Mouse (Mus musculus) stomach, postnatal 0 days (tissue): ENCODE measurements around the gene Tacr1. TPM values are rescaled to one million over a fixed set of nuclear protein-coding genes. Genes with fewer than 3 reads are reported as not detected.

Source experiments
- ATAC-seq: fragments of 200-750 bp; cut with Nextera tagmentation; 2 replicates; pipeline ENCODE4 v1.8.0; 2017; ENCODE audit not compliant: low FRiP score, low TSS enrichment
- DNase-seq: peaks from one replicate; pipeline ENCODE4 v3.0.0-alpha.2; 2016; ENCODE audit warnings: low spot score
- H3K27ac ChIP-seq: fragments of 300-500 bp; sonication (generic); replicated peaks from 2 replicates; pipeline ENCODE4 v1.5.1; 2014; ENCODE audit warnings: mild to moderate bottlenecking, control low read depth
- H3K27me3 ChIP-seq: fragments of 300-500 bp; sonication (generic); 2 replicates; pipeline ENCODE4 v1.6.1; 2014; ENCODE audit warnings: low read length; ENCODE audit not compliant: control insufficient read depth, insufficient read depth
- H3K36me3 ChIP-seq: fragments of 300-500 bp; sonication (generic); 2 replicates; pipeline ENCODE4 v1.6.1; 2014; ENCODE audit warnings: low read length, mixed read lengths; ENCODE audit not compliant: control insufficient read depth, insufficient read depth
- H3K4me1 ChIP-seq: fragments of 300-500 bp; sonication (generic); replicated peaks from 2 replicates; pipeline ENCODE4 v1.6.1; 2014; ENCODE audit warnings: antibody characterized with exemption; ENCODE audit not compliant: control insufficient read depth, insufficient read depth
- H3K4me2 ChIP-seq: fragments of 300-500 bp; sonication (generic); replicated peaks from 2 replicates; pipeline ENCODE4 v1.6.1; 2014; ENCODE audit warnings: low read depth, mild to moderate bottlenecking, control low read depth, moderate library complexity
- H3K4me3 ChIP-seq: fragments of 300-500 bp; sonication (generic); 2 replicates; pipeline ENCODE4 v1.5.1; 2014; ENCODE audit warnings: low read depth, low read length, control low read depth
- H3K9ac ChIP-seq: fragments of 300-500 bp; sonication (generic); 2 replicates; pipeline ENCODE4 v1.6.1; 2014; ENCODE audit warnings: mild to moderate bottlenecking, low read length, control low read depth, mixed read lengths
- H3K9me3 ChIP-seq: fragments of 300-500 bp; sonication (generic); 2 replicates; pipeline ENCODE4 v1.6.1; 2016; ENCODE audit warnings: low read length; ENCODE audit not compliant: control insufficient read depth
- CTCF ChIP-seq: IDR thresholded peaks from 2 replicates; pipeline ENCODE4 v1.5.1; 2016; ENCODE audit warnings: antibody characterized with exemption, low read depth, mild to moderate bottlenecking, moderate library complexity
- EP300 ChIP-seq: optimal IDR thresholded peaks from 2 replicates; pipeline ENCODE3; 2016; ENCODE audit warnings: antibody characterized with exemption
- WGBS: fragments of 180-500 bp; shearing (Covaris S2); extraction: QIAGEN DNeasy Blood & Tissue Kit; methylation state at CpG from one replicate; pipeline ENCODE4 v1.1.7; 2014; 5-methylcytosine and 5-hydroxymethylcytosine counted together
- polyA plus RNA-seq: library from polyadenylated mRNA; unstranded; fragments of >200 nt; fragmentation: Nextera tagmentation; extraction: Ambion mirVana; gene quantifications from 2 replicates; pipeline ENCODE4 v1.2.1, GENCODE M21; 2015

The Tacr1 gene
- polyA plus RNA-seq, 1 experiment from 2014 or later = 2.1 TPM

DNA sequence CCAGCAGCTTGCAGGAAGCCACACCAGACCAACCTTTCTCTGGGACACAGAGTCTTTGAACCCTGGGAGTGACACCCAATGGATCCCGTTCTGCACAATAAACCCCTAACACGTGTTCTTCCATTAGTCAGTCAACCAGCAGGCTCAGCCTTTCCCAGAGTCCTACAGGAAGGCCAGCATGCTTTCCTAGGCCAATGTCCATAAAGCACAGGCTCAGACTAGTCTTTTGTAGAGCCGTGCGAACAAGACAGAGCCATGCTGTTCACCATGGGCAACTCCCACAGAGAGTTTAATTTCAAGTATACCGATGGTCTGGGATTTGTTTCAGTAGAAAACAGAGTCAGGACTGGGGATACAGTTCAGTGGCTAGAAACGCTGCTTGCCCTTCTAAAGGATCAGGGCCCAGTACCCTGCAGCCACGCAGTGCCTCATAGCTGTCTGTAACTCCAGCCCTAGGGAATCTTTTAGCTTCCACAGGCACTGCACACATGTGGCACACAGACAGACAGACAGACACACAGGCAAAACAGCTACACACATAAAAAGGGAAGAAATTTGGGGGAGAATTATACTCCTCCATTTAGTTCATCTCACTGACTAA lies 55.1 kb downstream of the Tacr1 start:
- ATAC-seq (no peak), DNase-seq (no peak)
- no peak overlapping the region for H3K27ac ChIP-seq
- no peak overlapping the region for H3K9ac ChIP-seq
- 78% methylated on average over 7 of the region's 7 CpGs for WGBS
- no peaks in the 10 kb centered on the region for H3K36me3 ChIP-seq
- H3K27me3 ChIP-seq = no peaks in the 10 kb centered on the region
- TF ChIP-seq EP300 = no peak
- TF ChIP-seq CTCF = no peak
- H3K9me3 ChIP-seq = no peaks in the 10 kb centered on the region
- H3K4me2 ChIP-seq = no peak overlapping the region
- H3K4me3 ChIP-seq = no peak overlapping the region
- no peaks in the 10 kb centered on the region; the same call in 1 of the 2 replicates for H3K4me1 ChIP-seq

DNA sequence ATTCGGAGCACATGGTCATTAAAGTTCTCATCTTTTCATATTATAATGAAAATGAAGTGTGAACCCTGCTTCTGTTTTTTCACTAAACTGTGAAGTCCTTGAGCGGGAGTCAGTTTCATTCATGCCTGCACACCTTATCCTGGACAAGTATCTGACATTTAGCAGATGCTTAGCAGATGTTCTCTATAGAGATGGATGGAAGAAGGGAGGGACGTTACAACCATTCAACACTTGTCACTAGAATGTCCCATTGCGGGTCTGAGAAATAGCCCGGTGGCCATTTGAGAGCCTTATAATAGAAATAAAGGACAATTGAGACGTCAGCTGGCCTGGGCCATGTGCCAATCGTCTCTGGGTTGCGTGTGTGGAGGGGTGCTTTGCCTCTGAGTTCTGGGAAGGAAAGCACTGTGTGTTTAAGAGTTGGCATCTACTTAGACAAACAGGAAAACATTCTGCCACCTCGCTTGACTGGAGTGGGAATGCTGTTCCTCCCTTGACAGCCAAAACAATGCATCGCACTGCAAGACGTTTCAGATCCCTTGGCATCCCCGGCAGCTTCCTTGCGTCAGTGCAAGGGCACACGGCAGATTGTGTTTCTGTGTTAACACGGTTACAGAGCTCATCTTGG lies 56.7 kb downstream of the Tacr1 start:
- Histone ChIP-seq H3K36me3 (no peaks in the 10 kb centered on the region), H3K4me2 (no peak overlapping the region), H3K27me3 (no peaks in the 10 kb centered on the region), H3K9me3 (no peaks in the 10 kb centered on the region), H3K9ac (no peak overlapping the region), H3K4me3 (no peak overlapping the region), H3K4me1 (no peaks in the 10 kb centered on the region; the same call in 1 of the 2 replicates), H3K27ac (no peak overlapping the region)
- TF ChIP-seq EP300 (no peak), CTCF (no peak)
- 64% methylated on average over 15 of the region's 15 CpGs for WGBS
- DNase-seq (no peak), ATAC-seq (no peak)

DNA sequence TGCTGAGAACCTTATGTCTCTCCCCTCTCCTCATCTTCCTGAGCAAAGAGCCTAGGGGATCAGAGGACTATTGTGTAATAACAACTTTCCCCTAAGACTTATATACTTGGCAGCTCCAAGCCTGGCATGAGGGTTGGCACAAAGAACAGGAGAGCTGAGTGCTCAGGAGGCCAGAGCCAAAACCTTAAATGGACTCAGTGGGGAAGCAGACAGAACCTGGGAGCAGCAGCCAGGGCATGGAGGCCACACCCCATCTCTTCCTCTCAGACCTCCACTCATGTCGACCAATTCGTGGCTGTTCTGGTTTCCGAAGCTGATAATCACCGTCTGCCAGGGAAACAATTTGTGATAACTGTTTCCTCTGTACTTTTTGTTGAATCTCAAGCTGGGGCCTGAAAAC lies 61.0 kb downstream of the Tacr1 start:
- ATAC-seq = no peak; the same call in 1 of the 2 replicates
- H3K27me3 ChIP-seq = no peaks in the 10 kb centered on the region
- no peaks in the 10 kb centered on the region for H3K9me3 ChIP-seq
- WGBS = 31% methylated on average over 4 of the region's 4 CpGs
- H3K36me3 ChIP-seq = no peaks in the 10 kb centered on the region
- H3K4me1 ChIP-seq = no peaks in the 10 kb centered on the region; the same call in 1 of the 2 replicates
- no peak overlapping the region for H3K4me3 ChIP-seq
- H3K27ac ChIP-seq = no peak overlapping the region
- TF ChIP-seq EP300 = no peak
- no peak for TF ChIP-seq CTCF
- no peak for DNase-seq
- no peak overlapping the region for H3K9ac ChIP-seq
- H3K4me2 ChIP-seq = no peak overlapping the region

DNA sequence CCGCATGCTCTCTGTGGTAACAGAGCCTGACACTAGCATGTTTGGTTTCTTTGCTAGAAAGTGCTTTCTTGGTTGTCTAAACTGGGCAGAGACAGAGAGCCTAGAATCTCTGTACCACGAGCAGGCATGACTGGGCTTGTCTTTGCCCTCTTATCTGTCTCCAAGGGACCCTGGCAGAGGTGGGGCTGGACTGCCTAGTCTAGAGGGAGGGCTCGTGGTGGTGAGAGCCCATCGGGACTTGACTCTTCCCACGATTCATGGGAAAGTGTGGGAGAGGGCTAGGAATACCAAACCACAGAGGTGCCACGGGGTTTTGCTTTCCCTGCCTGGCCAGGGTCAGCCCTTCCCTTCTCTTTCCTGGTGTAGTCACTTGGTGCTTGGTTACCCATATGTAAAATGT lies 72.3 kb downstream of the Tacr1 start:
- no peak for TF ChIP-seq CTCF
- no peak for TF ChIP-seq EP300
- Histone ChIP-seq H3K9ac (no peak overlapping the region), H3K4me2 (no peak overlapping the region), H3K36me3 (no peaks in the 10 kb centered on the region), H3K4me3 (no peak overlapping the region), H3K9me3 (no peaks in the 10 kb centered on the region), H3K27ac (no peak overlapping the region), H3K27me3 (no peaks in the 10 kb centered on the region), H3K4me1 (no peaks in the 10 kb centered on the region)
- ATAC-seq (no peak), DNase-seq (no peak)
- 56% methylated on average over 6 of the region's 6 CpGs for WGBS

DNA sequence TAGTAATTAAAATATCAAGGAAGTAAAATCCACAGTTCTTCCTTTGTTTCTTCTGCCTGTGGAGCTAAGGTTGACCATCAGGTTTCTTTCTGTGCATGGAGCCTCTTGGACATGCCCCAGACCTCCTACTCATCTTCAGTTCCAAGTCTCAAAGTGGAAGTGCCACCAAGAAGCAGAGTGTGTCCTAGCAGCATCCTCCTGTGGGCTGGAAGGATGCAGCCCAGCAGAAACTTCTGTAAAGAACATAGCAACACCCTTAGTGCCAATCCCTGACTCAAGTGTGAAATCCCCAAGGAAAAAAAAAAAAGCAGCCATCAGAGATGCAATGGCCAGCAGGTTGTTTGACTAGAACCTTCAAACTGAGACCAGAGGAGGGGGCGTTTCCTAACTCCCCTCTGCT lies 81.7 kb downstream of the Tacr1 start:
- no peak for TF ChIP-seq CTCF
- TF ChIP-seq EP300 = no peak
- Histone ChIP-seq H3K4me2 (no peak overlapping the region), H3K27me3 (no peaks in the 10 kb centered on the region), H3K9me3 (no peaks in the 10 kb centered on the region), H3K9ac (no peak overlapping the region), H3K4me3 (no peak overlapping the region), H3K36me3 (no peaks in the 10 kb centered on the region), H3K4me1 (no peaks in the 10 kb centered on the region), H3K27ac (no peak overlapping the region)
- ATAC-seq (no peak), DNase-seq (no peak)
- WGBS = 88% methylated on average over 1 of the region's 1 CpGs

DNA sequence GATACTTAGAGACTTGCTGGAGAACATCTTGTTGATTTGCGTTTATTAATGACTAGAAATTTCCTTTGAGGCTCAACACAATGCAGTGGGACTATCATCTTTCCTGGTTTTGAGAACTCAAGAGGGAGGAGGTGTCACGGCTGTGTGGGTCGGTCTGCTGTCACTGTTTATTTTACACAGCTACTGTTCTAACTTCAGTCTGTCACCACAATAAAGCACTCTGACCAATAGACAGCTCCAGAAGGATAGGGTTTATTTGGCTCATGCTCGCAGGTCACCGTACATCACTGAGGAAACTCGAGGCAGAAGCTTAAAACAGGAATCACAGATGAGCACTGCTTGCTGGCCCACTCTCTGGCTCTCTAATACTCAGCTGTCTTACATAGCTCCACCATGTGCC lies 92.3 kb downstream of the Tacr1 start:
- Histone ChIP-seq H3K4me2 (no peak overlapping the region), H3K9me3 (no peaks in the 10 kb centered on the region), H3K36me3 (no peaks in the 10 kb centered on the region), H3K4me1 (no peaks in the 10 kb centered on the region), H3K27ac (no peak overlapping the region), H3K4me3 (no peak overlapping the region), H3K9ac (no peak overlapping the region), H3K27me3 (no peaks in the 10 kb centered on the region)
- no peak for ATAC-seq
- 50% methylated on average over 6 of the region's 6 CpGs for WGBS
- no peak for DNase-seq
- TF ChIP-seq CTCF (no peak), EP300 (no peak)
